ENCODE assay signal across 8 mouse cellular contexts in the genomic region with DNA sequence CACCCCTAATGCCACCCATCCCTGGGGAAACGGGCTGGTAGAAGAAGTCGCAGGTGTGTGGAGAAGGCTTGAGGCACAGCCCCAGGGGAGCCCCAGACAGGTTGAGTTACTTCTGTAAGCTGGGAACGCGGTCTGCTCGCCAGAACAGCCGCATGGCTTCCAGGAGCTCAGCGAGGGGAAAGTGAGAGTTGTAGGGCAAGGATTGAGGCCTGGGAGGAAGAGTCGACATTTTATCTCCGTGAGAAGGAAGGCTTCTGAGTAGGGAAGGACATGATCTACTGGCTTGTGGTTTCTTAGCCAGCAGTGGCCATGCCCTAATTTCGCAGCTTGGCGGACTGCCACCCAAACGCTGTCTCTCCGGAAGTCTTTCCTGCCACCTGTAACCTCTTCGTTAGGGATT. TPM values are rescaled to one million over a fixed set of nuclear protein-coding genes. Genes with fewer than 3 reads are reported as not detected.
DNase-seq lines count a peak whose midpoint lies in the region; ATAC-seq lines count a peak whose summit lies in the region.

No protein-coding gene starts in this region.

- peaks cover 16% of the 10 kb centered on the region for H3K4me1 ChIP-seq in lung, embryonic 15.5 days
- peaks cover 17% of the 10 kb centered on the region for H3K4me1 ChIP-seq in forebrain, embryonic 13.5 days

- 4% methylated on average over 14 of the region's 14 CpGs for WGBS in lung, embryonic 15.5 days
- WGBS in forebrain, embryonic 13.5 days: 7% methylated on average over 14 of the region's 14 CpGs

- H3K36me3 ChIP-seq in lung, embryonic 15.5 days: no peaks in the 10 kb centered on the region
- no peaks in the 10 kb centered on the region for H3K36me3 ChIP-seq in forebrain, embryonic 13.5 days (ENCODE audit: poor library complexity, severe bottlenecking)

- DNase-seq in lung, postnatal 25 days (ENCODE audit: low spot score): no peak
- DNase-seq in cerebellum, adult 11-12 months: peak; percentile 43
- DNase-seq in kidney, postnatal 25 days: peak; percentile 42 to 58
- DNase-seq in naive thymus-derived CD4-positive, alpha-beta T cell, adult 2 months (ENCODE audit: low read depth): peak; percentile 24
- no peak for DNase-seq in adipocyte (ENCODE audit: low spot score)
- DNase-seq in layer of hippocampus, postnatal 25 days (ENCODE audit: extremely low spot score in 1 of 2, low spot score in 1 of 2): no peak

- H3K27me3 ChIP-seq in lung, embryonic 15.5 days: peaks cover 42% of the 10 kb centered on the region
- H3K27me3 ChIP-seq in forebrain, embryonic 13.5 days: peaks cover 48% of the 10 kb centered on the region

- H3K9ac ChIP-seq in lung, embryonic 15.5 days: no peak overlapping the region
- H3K9ac ChIP-seq in forebrain, embryonic 13.5 days: peak overlapping the region; percentile 37; the same call in 1 of the 2 replicates

- ATAC-seq in lung, embryonic 15.5 days (ENCODE audit: borderline replicate concordance, extremely low read depth, low FRiP score, low TSS enrichment): no peak
- ATAC-seq in forebrain, embryonic 13.5 days: no peak

- H3K4me2 ChIP-seq in lung, embryonic 15.5 days: peak overlapping the region; percentile 96
- peak overlapping the region; percentile 98 for H3K4me2 ChIP-seq in forebrain, embryonic 13.5 days

- no peaks in the 10 kb centered on the region for H3K9me3 ChIP-seq in lung, embryonic 15.5 days
- no peaks in the 10 kb centered on the region for H3K9me3 ChIP-seq in forebrain, embryonic 13.5 days (replicated peaks)

- H3K27ac ChIP-seq in lung, embryonic 15.5 days: no peak overlapping the region
- H3K27ac ChIP-seq in forebrain, embryonic 13.5 days: no peak overlapping the region

- peak overlapping the region; percentile 53 for H3K4me3 ChIP-seq in lung, embryonic 15.5 days
- peak overlapping the region; percentile 64 for H3K4me3 ChIP-seq in forebrain, embryonic 13.5 days

RNA-seq across cellular contexts. Expression of a gene that starts 0.9 kb away (rescaled TPM):
- 0.60 and 0.98 TPM in 2 replicates for polyA plus RNA-seq in lung, embryonic 15.5 days (2015; fragmentation: Nextera tagmentation; extraction: Ambion mirVana)
- 10.8 and 13.2 TPM in 2 replicates for polyA plus RNA-seq in forebrain, embryonic 13.5 days (2015; fragmentation: Nextera tagmentation; extraction: Ambion mirVana)
- total RNA-seq in layer of hippocampus, postnatal 25 days (2021): 100 to 1,000 TPM; 317 to 331 TPM

Comparison
In these comparisons a context has a peak if more than half of its experiments do, and no peak if none do; other contexts are left out.
1. DNase-seq: peak in cerebellum, adult 11-12 months (single experiment), kidney, postnatal 25 days (2 of 2) and naive thymus-derived CD4-positive, alpha-beta T cell, adult 2 months (single experiment); none in lung, postnatal 25 days (single experiment), adipocyte (single experiment) and layer of hippocampus, postnatal 25 days (0 of 2).